Mouse (Mus musculus) layer of hippocampus, adult 18-20 months (tissue): ENCODE results near the gene Znfx1. TPM values are rescaled to one million over a fixed set of nuclear protein-coding genes. Genes with fewer than 3 reads are reported as not detected.

Experiments
- DNase-seq, 2 experiments: peaks; one replicate each; pipeline ENCODE4 v3.0.0; 2022; ENCODE audit warnings: low spot score in 2 of 2
- total RNA-seq, 2 experiments: library from RNA; stranded (reverse); gene quantifications; 2 replicates each; pipeline ENCODE4 v1.2.3; 2021

Gene Znfx1
- total RNA-seq, 2 experiments from 2014 or later: 45.8 to 49.9 TPM

GRCm38 (mm10) chr2:167071641-167072601 is 9.1 kb upstream of the Znfx1 start:
- DNase-seq: peak; percentile 93 to 99

DNA sequence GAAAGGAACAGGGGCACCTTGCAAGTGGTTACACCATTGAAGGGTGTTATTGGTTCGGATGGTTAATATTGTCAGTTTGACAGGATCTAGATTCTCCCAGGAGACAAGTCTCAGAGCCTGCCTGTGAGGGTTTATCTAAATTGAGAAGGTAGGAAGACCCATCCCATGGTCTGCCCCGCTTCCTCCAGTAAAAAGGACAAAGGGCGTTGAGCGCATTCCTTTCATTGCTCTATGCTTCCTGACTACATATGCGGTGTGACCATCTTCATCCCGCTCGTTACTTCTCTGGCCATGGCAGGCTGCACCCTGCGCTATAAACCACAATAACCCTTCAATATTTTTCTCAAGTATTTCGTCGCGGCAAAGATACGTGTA is 8.4 kb upstream of the Znfx1 start:
- no peak for DNase-seq

GRCm38 (mm10) chr2:167070341-167070740 is 7.5 kb upstream of the Znfx1 start:
- DNase-seq: no peak

GRCm38 (mm10) chr2:167067575-167067974 is 4.8 kb upstream of the Znfx1 start:
- DNase-seq: no peak

- DNase-seq: no peak
Observed at GRCm38 (mm10) chr2:167066528-167067516, 4.0 kb upstream of the Znfx1 start.

- no peak for DNase-seq
Observed at GRCm38 (mm10) chr2:167066031-167066430, 3.2 kb upstream of the Znfx1 start.

DNA sequence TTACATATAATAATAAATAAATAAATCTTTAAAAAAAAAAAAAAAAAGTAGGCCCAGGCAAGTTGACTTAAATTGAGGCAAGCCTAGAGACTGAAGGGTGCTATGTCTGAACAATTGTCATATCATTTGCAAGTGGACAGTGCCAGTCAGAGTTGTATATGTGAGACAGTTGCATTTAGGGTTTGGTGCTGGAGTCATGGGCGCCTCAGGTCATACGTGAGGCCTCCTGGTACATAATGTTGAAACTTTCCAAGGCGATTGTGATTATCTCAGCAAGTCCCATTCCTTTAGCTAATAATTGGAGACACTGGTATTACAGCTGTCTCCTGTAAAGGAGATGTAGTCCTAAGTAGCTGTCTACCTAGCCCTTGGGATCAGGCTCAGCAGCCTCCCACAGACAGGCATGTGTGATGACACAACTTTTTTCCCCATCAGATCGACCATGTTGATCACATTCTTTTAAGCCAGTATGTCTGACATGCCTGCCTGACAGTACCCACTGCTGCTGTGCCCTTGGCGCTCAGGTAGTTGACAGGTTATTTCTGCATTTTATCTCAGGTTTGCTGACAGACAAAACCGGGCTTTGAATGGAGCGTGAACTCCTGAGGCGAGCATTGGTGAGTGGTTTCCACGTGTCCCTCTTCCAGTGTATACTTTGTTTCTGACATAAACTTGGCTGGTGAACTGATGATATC is 1.9 kb upstream of the Znfx1 start:
- no peak for DNase-seq

- DNase-seq: no peak
Observed at GRCm38 (mm10) chr2:167063906-167064496, 1.2 kb upstream of the Znfx1 start.

GRCm38 (mm10) chr2:167062497-167062911 is 311 bp downstream of the Znfx1 start:
- peak; percentile 84 to 90 for DNase-seq

- DNase-seq: no peak
Observed at GRCm38 (mm10) chr2:167061381-167062034, 1.3 kb downstream of the Znfx1 start.

DNA sequence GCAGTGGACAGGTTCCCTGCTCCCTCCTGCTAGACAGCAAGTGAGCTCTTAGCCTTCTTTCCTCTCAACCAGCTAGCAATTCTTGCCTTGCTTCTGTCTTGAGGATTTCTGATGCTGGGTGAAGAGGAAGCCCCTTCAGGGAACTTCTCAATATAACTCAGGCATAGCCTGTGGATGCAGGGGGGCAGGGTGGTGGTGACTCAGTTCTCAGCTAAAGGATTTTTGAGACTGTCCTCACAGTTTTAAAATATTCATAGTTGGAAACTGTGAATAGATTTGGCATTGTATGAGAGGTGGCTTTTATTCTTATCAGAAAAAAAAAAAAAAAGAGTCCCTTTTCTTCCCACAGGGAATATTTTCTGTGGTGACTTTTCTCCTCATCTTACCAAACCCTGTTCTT is 2.1 kb downstream of the Znfx1 start:
- no peak for DNase-seq

DNA sequence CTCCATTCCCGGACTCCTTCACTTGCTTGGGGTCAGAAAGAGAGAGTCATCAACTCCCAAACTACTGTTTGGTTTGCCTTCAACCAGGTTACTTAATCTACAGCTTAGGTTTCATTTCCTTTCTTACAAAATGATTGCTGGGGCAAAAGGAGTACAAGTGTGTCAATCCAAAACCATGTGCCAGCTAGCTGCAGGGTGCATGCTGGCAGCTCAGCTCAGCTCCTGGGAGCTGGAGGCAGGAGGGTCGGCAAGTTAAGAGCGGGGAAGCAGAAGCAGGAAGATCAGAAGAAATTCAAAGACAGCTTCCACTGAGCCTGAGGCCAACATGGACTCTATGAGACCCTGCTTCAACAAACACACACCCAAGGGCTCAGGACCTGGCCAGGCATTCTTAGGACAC is 2.5 kb downstream of the Znfx1 start:
- no peak for DNase-seq

DNA sequence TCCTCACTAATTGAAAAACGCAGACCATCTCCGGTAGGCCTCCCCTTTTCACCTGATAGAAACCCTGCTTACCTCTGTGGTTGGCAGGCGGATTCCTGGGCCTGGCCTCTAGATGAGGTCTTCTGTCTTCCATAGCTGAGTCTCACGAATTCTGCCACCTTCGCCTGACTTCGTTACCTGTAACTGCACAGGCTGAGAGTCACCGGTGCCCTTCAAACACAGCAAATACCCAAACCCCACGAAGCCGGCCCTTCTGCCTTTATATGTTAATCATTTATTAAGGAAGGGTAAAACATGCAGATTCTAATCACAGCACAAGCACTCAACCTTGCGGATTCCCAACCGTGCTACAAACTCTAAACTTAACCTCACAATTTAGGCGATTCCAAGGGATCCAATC is 2.9 kb downstream of the Znfx1 start:
- DNase-seq: no peak

DNA sequence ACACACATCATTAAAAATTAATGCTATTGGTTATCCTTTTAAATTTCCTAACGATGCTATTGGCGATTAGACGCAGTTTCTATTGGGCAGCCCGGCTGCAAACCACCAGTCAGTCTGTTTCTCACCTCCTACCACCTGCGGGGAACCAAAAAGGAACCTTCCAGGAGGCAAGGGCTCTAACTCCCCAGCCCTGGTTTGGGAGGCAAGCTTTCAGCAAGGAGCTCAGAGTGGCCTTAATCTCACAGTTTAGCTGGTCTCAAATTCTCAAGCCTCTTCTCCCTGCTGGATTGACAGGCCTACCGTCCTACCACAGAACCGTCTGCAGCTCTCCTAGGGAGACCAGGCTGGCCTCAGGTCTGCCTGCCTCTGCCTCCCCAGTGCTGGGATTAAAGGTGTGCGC is 3.3 kb downstream of the Znfx1 start:
- no peak for DNase-seq

DNA sequence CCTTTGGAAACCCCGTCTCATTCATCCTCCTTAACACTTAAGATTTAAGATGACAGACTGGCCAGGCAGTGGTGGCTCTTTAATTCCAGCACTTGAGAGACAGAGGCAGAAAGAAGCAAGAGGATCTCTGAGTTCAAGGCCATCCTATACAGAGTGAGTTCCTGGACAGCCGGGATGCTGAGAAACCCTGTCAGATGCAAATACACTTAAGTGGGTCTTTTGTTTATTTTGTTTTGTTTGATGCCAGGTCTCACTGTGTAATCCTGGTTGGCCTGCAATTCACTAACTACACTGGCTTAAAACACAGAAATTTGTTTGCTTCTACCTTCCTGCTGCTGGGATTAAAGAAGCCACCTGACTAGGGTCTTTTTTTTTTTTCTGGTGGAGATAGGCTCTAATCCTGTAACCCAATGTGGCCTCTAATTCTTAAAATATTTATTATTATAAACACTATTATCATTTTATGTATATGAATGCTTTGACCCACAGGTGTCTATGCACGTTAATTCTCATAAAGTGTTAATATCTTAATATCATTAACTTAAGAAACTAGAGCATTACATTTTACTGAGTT is 3.9 kb downstream of the Znfx1 start:
- no peak for DNase-seq

DNA sequence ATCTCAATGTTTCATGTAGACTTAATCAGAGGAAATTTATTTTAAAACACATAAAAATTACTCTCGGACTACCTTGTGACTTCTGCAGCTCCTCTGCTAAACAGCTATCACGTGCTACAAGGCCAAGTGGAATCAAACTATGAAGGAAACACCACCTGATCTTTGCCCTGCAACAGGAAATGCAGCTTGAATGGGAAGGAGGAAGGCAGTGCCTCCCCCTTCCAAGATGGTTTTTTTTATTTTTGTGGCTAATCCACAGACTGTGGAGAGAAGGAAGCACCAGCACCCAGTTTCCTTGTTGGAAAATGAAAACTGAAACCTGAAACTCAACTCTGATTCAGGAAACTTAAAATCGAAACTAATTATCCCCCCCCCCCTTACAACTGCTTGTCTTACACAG is 4.6 kb downstream of the Znfx1 start:
- no peak for DNase-seq

GRCm38 (mm10) chr2:167056942-167057323 is 5.9 kb downstream of the Znfx1 start:
- DNase-seq: no peak

DNA sequence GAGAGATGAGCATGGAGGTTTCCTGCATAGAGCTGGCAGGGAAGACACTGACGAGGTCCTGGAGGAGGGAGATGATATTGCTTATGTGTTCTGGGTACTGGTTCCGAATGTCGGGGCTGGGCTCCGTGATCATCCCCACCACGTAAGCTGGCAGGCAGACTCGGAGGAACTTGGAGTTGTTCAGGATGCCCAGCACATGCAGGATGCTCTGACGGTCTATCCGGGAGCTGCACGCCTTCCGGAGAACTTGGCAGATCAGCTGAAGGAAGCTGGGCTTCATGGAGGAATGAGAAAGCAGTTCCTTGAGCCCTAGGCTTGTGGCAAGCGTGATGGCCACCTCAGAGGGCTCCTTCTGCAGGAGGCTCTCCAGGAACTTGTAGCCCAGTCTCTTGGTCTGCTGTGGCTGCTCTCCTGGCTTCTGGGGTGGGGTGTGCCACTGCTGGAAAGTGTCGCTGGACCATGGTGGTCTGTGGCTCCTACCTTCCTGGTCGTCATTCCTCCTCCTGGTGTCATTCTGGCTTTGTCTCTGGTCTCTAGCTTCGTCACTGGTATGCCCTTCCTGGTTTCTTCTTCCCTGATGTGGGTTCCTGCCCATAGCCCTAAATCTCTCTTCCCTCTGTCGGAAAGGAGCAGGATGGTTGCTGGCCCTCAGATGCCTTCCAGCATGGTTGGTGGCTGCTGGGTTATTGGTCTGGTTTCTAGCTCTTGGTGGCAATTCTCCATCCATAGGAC is 6.4 kb downstream of the Znfx1 start:
- DNase-seq: no peak

DNA sequence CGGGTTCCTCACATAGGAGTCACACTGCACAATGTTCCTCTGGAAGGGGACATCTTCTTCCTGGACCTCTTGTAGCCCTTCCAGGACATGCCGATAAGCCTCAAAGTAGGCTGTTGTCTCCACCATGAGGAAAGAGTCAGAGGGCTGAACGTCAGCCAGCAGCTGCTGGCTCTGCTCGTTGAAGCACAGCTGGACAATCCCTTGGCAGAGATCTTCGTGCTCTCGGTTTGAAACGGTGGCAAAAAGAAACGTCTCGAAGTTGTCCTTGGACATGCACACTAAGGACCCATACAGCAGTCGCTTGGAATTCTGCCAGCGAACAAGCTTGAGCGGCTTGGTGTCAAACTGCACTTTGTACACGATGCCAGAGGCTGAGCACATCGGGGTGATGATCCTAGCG is 7.4 kb downstream of the Znfx1 start:
- DNase-seq: peak in 1 of 2 experiments; percentile 44
